Mouse (Mus musculus): ENCODE results near the gene Serpina7. TPM values are rescaled to one million over a fixed set of nuclear protein-coding genes. Genes with fewer than 3 reads are reported as not detected.

Serpina7 gene
- polyA plus RNA-seq (2011; ENCODE audit: insufficient read length, low read depth, missing spikeins), result not detected in 2 replicates

DNA sequence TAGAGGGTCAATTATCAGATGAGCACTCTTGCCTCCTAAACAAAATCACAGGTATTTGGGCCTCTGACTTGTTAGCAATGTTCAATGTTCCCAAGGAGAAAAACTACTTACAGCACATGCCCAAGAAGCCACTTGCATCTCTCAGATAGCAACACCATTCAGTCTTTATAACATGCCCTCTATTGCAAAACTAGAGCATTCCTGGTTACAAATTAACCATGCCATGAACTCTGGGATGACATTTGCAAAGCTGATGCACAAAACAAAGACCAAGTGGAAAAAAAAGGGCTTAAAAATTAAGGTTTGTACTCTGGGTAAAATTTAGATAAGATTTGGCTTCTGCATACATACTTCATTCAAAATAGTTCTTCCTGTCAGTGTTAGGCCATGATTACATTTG, at the start of gene Serpina7:
Serpina7 (minus strand) TSS at position 160 of the 400 bp plus-strand sequence.
- no peaks in the 10 kb centered on the region for H3K4me1 ChIP-seq (ENCODE audit: control insufficient read depth, insufficient read depth, low read length)
- TF ChIP-seq POLR2A (IDR thresholded peaks at IDR 0.05; ENCODE audit: low read depth, low read length) (no peak), CTCF (IDR thresholded peaks at IDR 0.05; ENCODE audit: borderline replicate concordance, insufficient read depth, low read length) (no peak)
- no peak within 1 kb of the TSS for H3K27ac ChIP-seq (ENCODE audit: insufficient read depth, low read length)
- no peak within 1 kb of the TSS for H3K4me3 ChIP-seq (ENCODE audit: insufficient read depth, low read length)

- TF ChIP-seq CTCF (IDR thresholded peaks at IDR 0.05; ENCODE audit: borderline replicate concordance, insufficient read depth, low read length), result no peak
- TF ChIP-seq POLR2A (IDR thresholded peaks at IDR 0.05; ENCODE audit: low read depth, low read length), result no peak
- no peak overlapping the region for H3K27ac ChIP-seq (ENCODE audit: insufficient read depth, low read length)
- no peaks in the 10 kb centered on the region for H3K4me1 ChIP-seq (ENCODE audit: control insufficient read depth, insufficient read depth, low read length)
- H3K4me3 ChIP-seq (ENCODE audit: insufficient read depth, low read length), result no peak overlapping the region
Measured at GRCm38 (mm10) chrX:139134031-139134430, 49.0 kb upstream of the Serpina7 start.

DNA sequence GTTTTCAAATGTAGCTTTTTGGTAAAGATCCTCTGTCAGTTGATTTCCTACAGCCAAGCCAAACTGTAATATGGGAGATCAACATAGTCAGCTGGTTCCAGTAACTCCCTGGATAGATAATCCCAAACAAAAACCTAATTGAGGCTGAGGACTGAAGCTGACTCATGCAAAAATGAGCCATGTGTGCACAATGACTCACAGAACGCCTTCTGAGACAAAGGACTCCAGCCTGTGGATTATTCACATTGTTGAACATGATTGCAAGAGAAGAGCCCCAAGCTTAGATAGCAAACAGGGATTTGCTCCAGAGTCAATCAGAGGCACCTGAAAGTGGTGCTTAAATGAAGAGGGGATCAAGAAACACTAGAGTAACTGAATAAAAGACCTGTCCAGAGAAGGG, 12.2 kb upstream of the Serpina7 start:
- no peak overlapping the region for H3K27ac ChIP-seq (ENCODE audit: insufficient read depth, low read length)
- no peaks in the 10 kb centered on the region for H3K4me1 ChIP-seq (ENCODE audit: control insufficient read depth, insufficient read depth, low read length)
- TF ChIP-seq POLR2A (IDR thresholded peaks at IDR 0.05; ENCODE audit: low read depth, low read length) (no peak), CTCF (IDR thresholded peaks at IDR 0.05; ENCODE audit: borderline replicate concordance, insufficient read depth, low read length) (no peak)
- H3K4me3 ChIP-seq (ENCODE audit: insufficient read depth, low read length), result no peak overlapping the region

GRCm38 (mm10) chrX:139085943-139086342, 907 bp upstream of the Serpina7 start, which contains the start of gene 4930513O06Rik:
4930513O06Rik (plus strand) TSS chrX:139086243.
- TF ChIP-seq POLR2A (IDR thresholded peaks at IDR 0.05; ENCODE audit: low read depth, low read length) (no peak), CTCF (IDR thresholded peaks at IDR 0.05; ENCODE audit: borderline replicate concordance, insufficient read depth, low read length) (no peak)

DNA sequence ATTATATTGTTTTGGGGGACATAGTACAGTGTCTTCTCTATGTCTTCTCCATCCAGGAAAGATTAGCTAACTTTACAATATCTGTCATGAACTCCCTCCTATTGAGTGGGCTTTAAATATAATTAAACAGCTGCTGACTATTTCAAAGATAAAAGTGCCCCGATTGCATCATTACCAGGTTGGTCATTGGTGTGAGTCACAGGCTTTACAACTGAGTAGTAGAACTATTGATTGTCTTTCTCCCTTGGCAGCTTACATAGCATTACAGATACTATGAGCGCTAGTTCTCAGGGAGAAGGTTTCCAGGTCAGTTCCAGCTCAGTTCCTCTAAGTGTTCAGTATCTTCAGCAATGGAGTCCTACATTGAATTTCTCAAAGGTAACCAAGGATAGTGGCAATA, 6.5 kb downstream of the Serpina7 start:
- no peaks in the 10 kb centered on the region for H3K4me1 ChIP-seq (ENCODE audit: control insufficient read depth, insufficient read depth, low read length)
- H3K4me3 ChIP-seq (ENCODE audit: insufficient read depth, low read length), result no peak overlapping the region
- H3K27ac ChIP-seq (ENCODE audit: insufficient read depth, low read length), result no peak overlapping the region
- TF ChIP-seq CTCF (IDR thresholded peaks at IDR 0.05; ENCODE audit: borderline replicate concordance, insufficient read depth, low read length), result no peak
- TF ChIP-seq POLR2A (IDR thresholded peaks at IDR 0.05; ENCODE audit: low read depth, low read length), result no peak

More at GRCm38 (mm10) chrX:139085943-139086342, 907 bp upstream of the Serpina7 start, which contains the start of gene 4930513O06Rik:
- Histone ChIP-seq H3K4me3 (ENCODE audit: insufficient read depth, low read length) (no peak within 1 kb of the TSS), H3K4me1 (ENCODE audit: control insufficient read depth, insufficient read depth, low read length) (no peaks in the 10 kb centered on the region), H3K27ac (ENCODE audit: insufficient read depth, low read length) (no peak within 1 kb of the TSS)

DNA sequence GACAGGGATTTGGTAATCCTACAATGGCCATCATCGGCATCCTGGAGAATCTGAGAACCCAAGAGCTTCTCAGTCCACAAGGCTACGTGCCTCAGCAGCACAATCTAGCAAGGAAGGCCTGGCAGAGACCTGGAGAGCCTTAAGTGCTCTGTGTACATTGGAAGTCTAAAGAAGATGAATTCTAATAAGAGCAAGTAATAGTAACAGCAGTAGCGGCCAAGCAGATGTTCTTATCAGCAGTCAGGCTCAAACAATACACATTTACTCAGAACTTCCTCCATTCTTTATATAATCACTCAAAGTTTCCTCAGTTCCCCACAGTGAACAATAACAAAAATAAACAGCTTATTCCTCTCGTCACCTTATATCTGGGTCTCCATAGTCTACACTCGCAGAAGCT, 21.0 kb downstream of the Serpina7 start:
- TF ChIP-seq CTCF (IDR thresholded peaks at IDR 0.05; ENCODE audit: borderline replicate concordance, insufficient read depth, low read length) (no peak), POLR2A (IDR thresholded peaks at IDR 0.05; ENCODE audit: low read depth, low read length) (no peak)
- Histone ChIP-seq H3K27ac (ENCODE audit: insufficient read depth, low read length) (no peak overlapping the region), H3K4me1 (ENCODE audit: control insufficient read depth, insufficient read depth, low read length) (no peaks in the 10 kb centered on the region), H3K4me3 (ENCODE audit: insufficient read depth, low read length) (no peak overlapping the region)

- TF ChIP-seq CTCF (IDR thresholded peaks at IDR 0.05; ENCODE audit: borderline replicate concordance, insufficient read depth, low read length) (no peak), POLR2A (IDR thresholded peaks at IDR 0.05; ENCODE audit: low read depth, low read length) (no peak)
- H3K4me1 ChIP-seq (ENCODE audit: control insufficient read depth, insufficient read depth, low read length), result no peaks in the 10 kb centered on the region; the same call in 1 of the 2 replicates
- H3K27ac ChIP-seq (ENCODE audit: insufficient read depth, low read length), result no peak overlapping the region
- no peak overlapping the region for H3K4me3 ChIP-seq (ENCODE audit: insufficient read depth, low read length)
Measured at GRCm38 (mm10) chrX:139053149-139053548, 31.9 kb downstream of the Serpina7 start.

- Histone ChIP-seq H3K4me3 (ENCODE audit: insufficient read depth, low read length) (no peak overlapping the region), H3K27ac (ENCODE audit: insufficient read depth, low read length) (no peak overlapping the region), H3K4me1 (ENCODE audit: control insufficient read depth, insufficient read depth, low read length) (no peaks in the 10 kb centered on the region; the same call in 1 of the 2 replicates)
- TF ChIP-seq POLR2A (IDR thresholded peaks at IDR 0.05; ENCODE audit: low read depth, low read length), result no peak
- TF ChIP-seq CTCF (IDR thresholded peaks at IDR 0.05; ENCODE audit: borderline replicate concordance, insufficient read depth, low read length), result no peak
Measured at GRCm38 (mm10) chrX:139051976-139052375, 33.1 kb downstream of the Serpina7 start.

DNA sequence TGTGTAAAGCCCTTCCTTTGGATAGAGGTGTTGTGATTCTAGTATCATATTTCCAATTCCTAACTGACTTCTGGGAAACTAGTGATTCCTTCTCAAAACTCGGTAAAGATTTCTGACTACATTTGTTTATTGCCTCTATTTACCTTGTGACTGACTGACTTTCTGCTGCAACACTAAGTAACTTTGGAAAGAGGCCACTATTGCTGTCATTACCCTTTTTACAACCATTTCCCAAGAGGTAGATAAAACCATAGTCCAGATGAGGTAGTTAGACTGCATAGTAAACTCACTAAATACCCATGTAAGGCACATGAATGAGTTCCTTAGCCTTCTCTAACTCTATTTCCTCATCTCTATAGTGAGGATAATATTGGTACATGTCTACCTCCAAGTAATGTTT, 43.9 kb downstream of the Serpina7 start:
- Histone ChIP-seq H3K27ac (ENCODE audit: insufficient read depth, low read length) (no peak overlapping the region), H3K4me3 (ENCODE audit: insufficient read depth, low read length) (no peak overlapping the region)

DNA sequence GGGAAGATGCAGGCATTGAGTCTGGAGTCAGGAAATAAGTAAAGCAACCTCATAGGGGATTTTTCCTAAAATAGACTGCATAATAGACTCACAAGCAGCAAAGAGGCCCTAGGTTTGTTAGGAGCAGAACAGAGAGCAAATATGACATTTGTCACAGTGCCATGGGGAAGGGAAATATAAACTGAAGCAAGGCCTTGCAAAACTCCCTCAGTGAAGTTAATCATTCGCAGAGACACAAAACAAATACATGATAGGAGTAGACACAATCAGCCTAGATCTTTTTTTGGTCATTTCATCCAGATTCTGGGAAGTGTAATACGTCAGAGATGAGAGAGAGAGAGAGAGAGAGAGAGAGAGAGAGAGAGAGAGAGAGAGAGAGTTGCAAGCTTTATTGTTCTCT, 45.7 kb downstream of the Serpina7 start:
- no peaks in the 10 kb centered on the region for H3K4me1 ChIP-seq (ENCODE audit: control insufficient read depth, insufficient read depth, low read length)
- H3K27ac ChIP-seq (ENCODE audit: insufficient read depth, low read length), result no peak overlapping the region
- H3K4me3 ChIP-seq (ENCODE audit: insufficient read depth, low read length), result no peak overlapping the region
- TF ChIP-seq CTCF (IDR thresholded peaks at IDR 0.05; ENCODE audit: borderline replicate concordance, insufficient read depth, low read length), result no peak
- TF ChIP-seq POLR2A (IDR thresholded peaks at IDR 0.05; ENCODE audit: low read depth, low read length), result no peak

More for the DNA sequence above, 43.9 kb downstream of the Serpina7 start:
- TF ChIP-seq POLR2A (IDR thresholded peaks at IDR 0.05; ENCODE audit: low read depth, low read length), result no peak
- no peak for TF ChIP-seq CTCF (IDR thresholded peaks at IDR 0.05; ENCODE audit: borderline replicate concordance, insufficient read depth, low read length)
- H3K4me1 ChIP-seq (ENCODE audit: control insufficient read depth, insufficient read depth, low read length), result no peaks in the 10 kb centered on the region
